Mouse (Mus musculus) brain, embryonic 14.5 days (tissue): ENCODE measurements around the gene Cubn.

Source experiments
- CTCF ChIP-seq: fragments of 200-500 bp; IDR thresholded peaks from 2 replicates; pipeline ENCODE4 v1.5.1; 2012; ENCODE audit warnings: inconsistent platforms, mild to moderate bottlenecking, moderate library complexity, borderline replicate concordance; ENCODE audit not compliant: insufficient read depth, insufficient read length; ENCODE audit errors: extremely low read depth
- POLR2A ChIP-seq: fragments of 200-500 bp; IDR thresholded peaks from 2 replicates; pipeline ENCODE4 v1.6.1; 2012; ENCODE audit warnings: mild to moderate bottlenecking, inconsistent platforms, borderline replicate concordance; ENCODE audit not compliant: poor library complexity, insufficient read depth, insufficient read length, severe bottlenecking; ENCODE audit errors: extremely low read depth

GRCm38 (mm10) chr2:13496087-13496486 lies 4.5 kb upstream of the Cubn start:
- TF ChIP-seq POLR2A (no peak), CTCF (no peak)
